Mouse (Mus musculus) NIH3T3 (cell line): ENCODE measurements around the gene Mctp1.

Experiments
- DNase-seq: peaks from one replicate; pipeline ENCODE4 v3.0.0-alpha.2; 2012; ENCODE audit warnings: low read depth

The Mctp1 gene

GRCm38 (mm10) chr13:76620111-76620510 lies 235.8 kb downstream of the Mctp1 start:
- DNase-seq, result no peak

- DNase-seq, result no peak
Measured at GRCm38 (mm10) chr13:76620525-76620924, 236.2 kb downstream of the Mctp1 start.

DNA sequence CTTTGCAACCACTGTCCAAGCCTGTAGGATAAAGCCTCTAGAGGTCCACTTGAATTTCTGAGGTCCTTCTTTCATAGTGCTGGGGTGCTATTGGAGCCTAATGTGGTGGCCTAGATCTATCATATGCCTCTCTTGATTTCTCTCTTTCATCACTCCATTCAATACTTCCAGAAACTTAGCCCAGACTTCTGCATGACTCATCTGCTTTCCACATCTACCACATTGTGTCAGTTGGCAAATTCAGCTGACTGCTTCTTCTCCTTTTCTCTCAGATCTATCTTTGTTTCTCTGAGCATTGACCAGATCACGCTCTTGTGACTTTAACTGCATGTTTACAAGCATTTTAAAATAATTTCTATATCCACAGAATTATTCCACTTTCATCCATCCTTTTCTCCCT lies 249.4 kb downstream of the Mctp1 start:
- DNase-seq, result no peak

DNA sequence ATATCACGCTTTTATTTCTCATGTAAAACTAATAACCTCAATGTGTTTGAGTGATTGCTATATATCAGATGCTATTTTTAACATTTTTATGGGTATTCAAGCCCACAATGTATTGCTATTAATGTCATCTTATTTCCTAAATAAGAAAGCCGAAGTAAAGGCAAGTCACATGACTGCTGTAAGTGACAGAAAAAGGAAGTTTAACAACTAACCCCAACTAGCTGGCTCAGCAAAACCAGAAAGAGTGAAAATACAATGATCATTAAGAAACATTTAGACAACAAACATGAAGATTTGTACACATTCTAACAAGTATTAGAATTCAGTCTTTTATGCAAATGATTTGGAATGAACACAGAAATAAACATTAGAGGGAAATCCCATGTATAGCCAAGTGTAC lies 253.9 kb downstream of the Mctp1 start:
- DNase-seq, result no peak

- no peak for DNase-seq
Measured at GRCm38 (mm10) chr13:76659523-76659922, 275.2 kb downstream of the Mctp1 start.

GRCm38 (mm10) chr13:76681286-76681685 lies 297.0 kb downstream of the Mctp1 start:
- peak; percentile 37 for DNase-seq

- no peak for DNase-seq
Measured at GRCm38 (mm10) chr13:76689349-76689748, 305.0 kb downstream of the Mctp1 start.

DNA sequence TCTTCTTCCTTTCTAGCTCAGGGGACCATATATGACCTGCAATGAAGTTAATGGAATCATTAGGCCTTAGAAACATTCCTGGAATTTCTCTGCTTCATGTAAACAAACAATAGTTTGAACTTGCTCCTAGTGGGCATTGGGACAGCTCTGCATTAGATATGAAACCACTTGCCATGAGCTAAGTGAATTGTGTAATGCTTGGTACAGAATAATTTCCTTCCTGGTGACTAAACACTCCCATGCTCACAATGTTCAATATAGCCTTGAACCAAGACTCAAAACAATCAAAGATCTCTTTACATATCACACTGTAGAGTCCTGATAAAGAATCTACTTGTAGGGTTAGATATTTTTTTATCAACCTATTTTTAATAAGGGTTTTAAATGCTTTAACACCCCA lies 305.8 kb downstream of the Mctp1 start:
- DNase-seq, result no peak

DNA sequence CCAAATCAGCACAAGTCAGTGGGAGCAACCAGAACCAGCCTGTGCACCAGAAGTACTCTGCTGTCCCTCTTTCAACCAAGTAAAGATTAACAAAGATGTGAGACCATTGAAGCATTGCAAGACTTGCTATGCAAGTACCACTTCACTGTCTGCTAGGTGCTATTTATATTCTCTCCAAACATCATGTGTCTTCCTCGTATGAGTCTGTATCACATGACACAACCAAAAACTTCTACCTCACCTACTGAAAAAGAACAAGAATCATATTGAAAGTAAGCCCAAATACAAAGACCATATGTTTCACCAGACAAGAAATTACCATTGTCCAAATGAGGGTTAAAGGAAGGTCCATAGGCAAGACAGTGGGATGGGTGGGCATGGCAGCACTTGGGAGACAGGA lies 306.4 kb downstream of the Mctp1 start:
- no peak for DNase-seq

DNA sequence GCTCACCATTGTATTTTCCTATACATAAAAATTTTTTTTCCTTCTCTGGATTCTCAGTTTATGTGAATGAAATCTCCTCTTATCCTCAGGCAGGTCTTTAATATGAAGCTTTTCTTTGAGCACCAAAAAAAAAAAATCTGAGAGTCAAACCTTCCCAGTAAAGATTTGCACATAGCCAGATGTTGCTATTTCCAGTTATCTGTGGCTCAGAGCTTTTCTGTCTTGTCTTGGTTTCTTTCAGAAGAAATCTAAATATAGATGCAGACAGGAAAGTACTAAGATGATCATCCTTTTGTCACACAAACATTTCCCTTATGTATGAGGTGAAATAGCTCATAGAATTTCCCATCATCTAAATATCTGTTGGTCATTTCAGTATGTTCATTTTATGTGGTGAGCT lies 349.7 kb downstream of the Mctp1 start:
- no peak for DNase-seq

- DNase-seq, result no peak
Measured at GRCm38 (mm10) chr13:76750663-76751429, 366.5 kb downstream of the Mctp1 start.

DNA sequence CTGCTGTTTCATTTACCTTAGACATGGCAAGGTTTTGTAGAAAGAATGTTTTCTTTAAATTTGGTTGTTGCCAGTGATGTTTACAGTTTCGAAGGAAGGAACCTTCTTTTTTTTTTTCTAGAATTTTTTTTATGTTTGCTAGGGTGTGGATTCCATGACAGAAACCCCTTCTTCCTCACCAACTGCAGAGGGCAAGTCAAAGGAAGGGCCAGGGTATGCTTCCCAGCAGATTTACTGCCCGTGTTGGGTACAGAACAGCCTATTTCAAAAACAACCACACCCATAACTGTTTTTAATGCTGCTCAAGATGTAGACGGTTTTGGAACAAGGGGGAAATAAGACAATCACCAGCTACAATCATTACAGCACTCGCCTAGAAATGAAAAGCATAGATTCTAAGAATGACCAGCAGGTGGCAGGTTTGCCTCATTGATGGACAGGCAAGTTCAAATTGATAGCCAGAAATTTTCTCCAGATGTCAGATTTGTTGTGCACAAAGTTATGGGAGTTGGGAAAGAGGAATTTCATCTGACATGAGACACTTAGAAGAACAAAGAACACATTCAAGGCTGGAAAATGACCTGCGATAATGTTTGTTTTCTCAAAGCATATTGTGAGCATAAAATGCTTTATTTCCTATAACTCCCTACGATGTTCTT lies 375.6 kb downstream of the Mctp1 start:
- peak; percentile 86 for DNase-seq

DNA sequence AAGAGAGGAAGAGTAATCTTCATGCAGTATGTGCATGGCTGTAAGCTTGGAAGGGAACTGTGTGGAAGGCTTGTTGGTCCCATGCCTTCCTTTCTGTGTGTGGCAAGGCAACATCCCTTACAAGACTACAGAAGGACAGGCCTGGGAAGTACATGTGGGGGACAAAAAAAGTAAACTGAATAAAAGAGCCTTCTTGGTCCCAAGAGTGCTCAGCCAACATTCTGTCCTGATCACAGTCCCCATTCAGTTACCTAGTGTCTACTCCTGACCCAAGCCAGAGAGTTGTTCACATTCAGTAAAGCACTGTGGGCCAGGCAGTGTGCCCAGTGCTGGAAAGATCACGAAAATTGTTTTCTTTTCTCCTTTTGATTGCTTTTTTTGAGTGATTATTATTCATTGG lies 415.3 kb downstream of the Mctp1 start:
- no peak for DNase-seq

DNA sequence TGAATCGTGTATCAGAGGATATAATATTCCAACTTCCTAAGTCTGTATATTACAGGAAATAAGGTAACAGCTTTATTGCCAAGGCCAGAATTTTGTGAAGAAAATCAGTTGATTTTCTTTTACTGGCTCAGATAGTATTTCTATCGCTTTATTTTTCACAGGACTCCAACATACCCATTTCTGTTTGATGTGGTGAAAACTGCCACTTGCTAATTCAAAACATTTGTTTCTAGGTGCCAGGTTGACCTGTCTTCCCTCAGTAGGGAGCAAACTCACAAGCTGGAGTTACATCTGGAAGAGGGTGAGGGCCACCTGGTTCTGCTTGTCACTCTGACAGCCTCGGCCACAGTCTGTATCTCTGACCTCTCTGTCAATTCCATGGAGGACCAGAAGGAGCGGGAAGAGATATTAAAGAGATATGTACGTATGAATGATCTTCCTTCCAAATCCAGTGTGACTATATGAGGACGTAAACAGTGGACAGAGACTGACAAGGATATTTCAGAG lies 416.8 kb downstream of the Mctp1 start:
- DNase-seq, result no peak

GRCm38 (mm10) chr13:76802051-76802728 lies 417.9 kb downstream of the Mctp1 start:
- peak; percentile 45 for DNase-seq

DNA sequence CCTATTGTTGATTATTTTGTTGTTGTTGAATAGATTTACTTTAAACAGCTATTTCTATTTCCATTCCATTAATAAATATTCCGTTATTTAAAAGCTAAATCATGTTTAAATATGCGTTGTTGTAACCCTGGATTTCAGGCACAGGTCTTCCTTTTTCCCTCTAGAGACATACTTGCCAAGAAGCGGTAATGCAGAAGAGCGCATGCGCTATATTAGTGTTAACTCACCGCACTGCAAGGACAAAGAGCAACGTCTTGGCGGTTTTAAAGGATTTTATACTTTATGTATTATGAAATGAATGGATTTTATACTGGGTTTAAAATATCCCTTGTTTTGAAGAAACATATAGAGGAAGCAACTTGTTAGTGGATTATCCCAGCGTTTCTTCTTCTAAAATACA lies 418.6 kb downstream of the Mctp1 start:
- DNase-seq, result no peak

DNA sequence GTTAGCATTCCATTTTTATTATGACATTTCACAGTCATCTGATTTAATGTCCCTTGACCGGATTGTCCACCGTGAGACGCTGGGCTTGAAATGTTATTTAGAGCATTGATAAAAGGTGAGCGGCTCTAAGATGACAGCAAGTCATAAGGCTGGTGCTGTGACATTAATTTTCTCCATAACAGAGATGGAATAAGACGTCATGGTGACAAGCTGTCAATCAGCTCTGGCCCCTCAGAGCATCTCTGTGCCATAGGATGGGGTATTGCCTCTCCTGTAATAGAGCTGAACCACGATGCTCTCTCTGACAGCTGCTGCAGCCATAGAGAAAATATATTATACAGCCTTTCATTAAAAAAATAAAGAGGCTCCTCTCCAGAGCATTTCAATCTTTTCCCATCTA lies 419.5 kb downstream of the Mctp1 start:
- DNase-seq, result no peak

- DNase-seq, result no peak
Measured at GRCm38 (mm10) chr13:76808871-76809390, 424.6 kb downstream of the Mctp1 start.

- DNase-seq, result no peak
Measured at GRCm38 (mm10) chr13:76809802-76810201, 425.5 kb downstream of the Mctp1 start.

DNA sequence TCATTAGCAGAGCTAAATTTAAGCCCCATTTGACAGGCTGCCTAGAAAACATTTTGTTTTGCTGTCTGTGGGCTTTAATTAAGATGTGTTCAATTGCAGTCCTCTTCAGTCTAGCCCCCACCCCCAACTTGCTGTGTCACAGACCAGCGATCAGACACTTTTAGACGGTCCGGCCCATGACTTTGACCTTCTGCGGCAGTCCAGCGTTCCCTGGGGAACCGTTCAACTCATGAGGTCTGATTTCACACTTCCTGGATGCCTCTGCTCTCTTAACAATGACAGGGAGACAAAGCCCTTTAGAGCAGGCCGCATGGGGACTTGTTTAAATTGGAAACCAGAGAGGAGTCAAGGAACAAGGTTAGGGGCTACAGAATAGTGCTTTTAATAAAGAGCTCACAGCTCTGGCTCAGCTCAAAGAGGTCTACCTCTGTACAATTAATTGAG lies 426.2 kb downstream of the Mctp1 start:
- no peak for DNase-seq

- no peak for DNase-seq
Measured at GRCm38 (mm10) chr13:76823083-76823482, 438.7 kb downstream of the Mctp1 start.

- DNase-seq, result no peak
Measured at GRCm38 (mm10) chr13:76824932-76825694, 440.8 kb downstream of the Mctp1 start.
